Mouse (Mus musculus) cerebellum, postnatal 10 days (tissue): ENCODE measurements at regions not wholly inside any gene's neighbourhood (a gene's known extent, or its start where the extent isn't known, plus 50 kb on each side); places are given as distances from the start of the nearest gene placed in this dataset.

Experiments
- DNase-seq, 2 experiments: peaks; one replicate each; pipeline ENCODE4 v3.0.0; 2021; ENCODE audit warnings: mixed read lengths in 2 of 2

DNA sequence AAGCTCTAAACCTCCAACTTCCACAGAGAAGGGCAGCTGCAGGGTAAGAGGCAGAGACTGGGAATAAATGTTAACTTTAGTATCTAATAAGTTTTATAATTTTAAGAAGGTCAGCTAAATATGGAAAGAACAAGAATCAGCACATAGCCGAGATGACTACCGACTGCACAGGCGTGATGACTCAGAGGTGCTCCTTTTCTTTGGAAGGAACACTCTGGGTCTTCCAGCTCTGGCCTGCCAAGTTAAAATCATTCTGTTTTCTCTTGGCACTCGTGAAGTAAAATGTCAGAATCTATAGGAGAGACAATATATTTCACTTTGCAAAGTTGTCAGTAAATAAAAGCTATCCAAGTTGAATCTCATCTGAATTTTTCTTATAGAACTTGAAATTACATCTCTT lies 96.2 kb upstream of the Magi2 start:
- no peak for DNase-seq

DNA sequence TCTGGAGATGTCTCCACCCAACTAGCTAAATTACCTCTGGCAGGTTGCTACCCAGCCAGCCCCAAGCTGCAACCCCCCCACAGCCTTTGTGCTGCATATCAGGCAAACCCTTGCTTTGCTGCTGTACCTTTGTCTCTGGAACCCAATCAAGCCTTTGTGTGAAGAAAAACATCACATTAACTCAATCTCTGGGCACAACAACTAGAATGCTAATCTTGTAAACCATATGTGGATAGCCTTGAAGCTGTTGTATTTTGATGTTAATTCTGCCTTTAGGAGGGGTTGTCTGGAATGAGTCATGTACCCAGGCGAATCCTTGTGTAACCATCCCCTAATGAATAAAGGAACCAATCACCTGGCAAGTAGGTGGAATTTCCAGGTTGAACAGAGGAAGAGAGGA lies 72.3 kb upstream of the Magi2 start:
- DNase-seq: no peak

DNA sequence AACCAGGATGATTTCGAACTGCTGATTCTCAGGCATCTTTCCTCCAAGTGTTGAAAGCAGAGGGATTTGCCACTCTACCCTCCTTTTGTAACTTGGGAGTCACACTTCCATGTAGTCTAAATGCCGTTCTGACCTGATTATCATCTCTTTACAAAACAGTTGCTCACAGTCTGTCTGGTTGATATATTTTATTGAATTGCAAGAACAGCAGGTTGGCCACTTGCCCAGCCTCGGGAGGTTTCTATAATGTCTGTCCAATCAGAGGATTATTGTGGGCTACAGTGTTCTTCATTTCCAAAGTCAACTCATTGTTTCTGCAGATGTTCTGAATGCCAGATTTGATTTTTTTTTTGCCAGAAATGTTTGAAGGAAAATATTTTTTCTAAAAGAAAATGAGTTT lies 68.6 kb upstream of the Magi2 start:
- DNase-seq: peak; percentile 38 to 57

DNA sequence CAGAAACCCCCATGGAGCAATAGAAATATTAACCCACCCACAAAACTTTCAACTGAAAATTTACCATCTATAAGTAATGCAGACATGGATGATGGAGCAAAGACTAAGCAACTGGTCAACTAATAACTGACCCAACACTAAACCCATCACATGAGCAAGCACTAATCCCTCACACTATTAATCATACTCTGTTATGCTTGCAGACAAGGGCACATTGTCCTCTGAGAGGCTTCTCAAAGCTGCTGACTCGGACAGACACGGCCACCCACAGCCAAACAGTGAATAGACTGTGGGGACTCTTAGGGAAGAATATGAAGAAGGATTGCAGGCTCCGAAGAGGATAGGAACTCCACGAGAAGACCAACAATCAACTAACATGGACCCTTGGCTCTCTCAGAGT lies 66.6 kb upstream of the Magi2 start:
- DNase-seq: no peak
